Mouse (Mus musculus): ENCODE results near the gene Prim2. TPM values are rescaled to one million over a fixed set of nuclear protein-coding genes. Genes with fewer than 3 reads are reported as not detected.

The Prim2 gene
- polyA plus RNA-seq, 1 experiment from 2014 or later, result 21.3 TPM

DNA sequence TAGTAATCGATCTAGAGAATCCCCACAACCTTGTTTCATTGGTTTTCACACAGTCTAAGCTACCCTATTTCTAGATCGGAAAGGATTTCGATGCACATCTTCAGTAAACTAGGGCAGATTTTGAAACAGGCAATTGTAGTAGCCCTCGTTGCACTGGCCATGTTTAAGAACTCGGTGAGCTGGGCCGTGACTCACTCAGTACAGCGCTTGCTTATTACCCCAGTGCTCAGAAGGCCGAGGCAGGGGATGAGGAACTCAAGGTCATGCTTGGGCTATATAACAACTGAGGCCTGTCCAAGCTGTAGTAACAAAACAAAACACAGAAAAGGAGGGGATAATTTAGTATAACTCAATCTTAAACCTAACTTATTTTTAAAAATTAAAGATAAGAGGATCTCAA lies 208.9 kb downstream of the Prim2 start:
- 81% methylated on average over 8 of the region's 8 CpGs for WGBS
- Histone ChIP-seq H3K36me3 (no peaks in the 10 kb centered on the region), H3K27me3 (replicated peaks) (no peaks in the 10 kb centered on the region), H3K27ac (replicated peaks) (no peak overlapping the region), H3K4me1 (no peaks in the 10 kb centered on the region), H3K9ac (replicated peaks) (no peak overlapping the region), H3K4me3 (replicated peaks) (no peak overlapping the region), H3K9me3 (replicated peaks) (no peaks in the 10 kb centered on the region), H3K4me2 (no peak overlapping the region)
- no peak for ATAC-seq (ENCODE audit: low FRiP score)

GRCm38 (mm10) chr1:33460262-33460661 lies 209.3 kb downstream of the Prim2 start:
- no peak overlapping the region for H3K27ac ChIP-seq (replicated peaks)
- H3K4me2 ChIP-seq, result no peak overlapping the region
- no peak for ATAC-seq (ENCODE audit: low FRiP score)
- no peaks in the 10 kb centered on the region for H3K36me3 ChIP-seq
- H3K4me3 ChIP-seq (replicated peaks), result no peak overlapping the region
- H3K9me3 ChIP-seq (replicated peaks), result no peaks in the 10 kb centered on the region
- no peak overlapping the region for H3K9ac ChIP-seq (replicated peaks)
- WGBS, result 68% methylated on average over 3 of the region's 3 CpGs
- H3K4me1 ChIP-seq, result no peaks in the 10 kb centered on the region
- no peaks in the 10 kb centered on the region for H3K27me3 ChIP-seq (replicated peaks)

- 56% methylated on average over 3 of the region's 3 CpGs for WGBS
- Histone ChIP-seq H3K4me1 (no peaks in the 10 kb centered on the region), H3K4me3 (replicated peaks) (no peak overlapping the region), H3K9ac (replicated peaks) (no peak overlapping the region), H3K36me3 (no peaks in the 10 kb centered on the region), H3K27me3 (replicated peaks) (no peaks in the 10 kb centered on the region), H3K27ac (replicated peaks) (no peak overlapping the region), H3K4me2 (no peak overlapping the region), H3K9me3 (replicated peaks) (no peaks in the 10 kb centered on the region)
- no peak for ATAC-seq (ENCODE audit: low FRiP score)
Observed at GRCm38 (mm10) chr1:33458950-33459349, 210.6 kb downstream of the Prim2 start.

GRCm38 (mm10) chr1:33454251-33454650 lies 215.3 kb downstream of the Prim2 start:
- Histone ChIP-seq H3K4me2 (no peak overlapping the region), H3K9ac (replicated peaks) (no peak overlapping the region), H3K4me3 (replicated peaks) (no peak overlapping the region), H3K27ac (replicated peaks) (no peak overlapping the region), H3K4me1 (no peaks in the 10 kb centered on the region), H3K36me3 (no peaks in the 10 kb centered on the region), H3K9me3 (replicated peaks) (no peaks in the 10 kb centered on the region), H3K27me3 (replicated peaks) (no peaks in the 10 kb centered on the region)
- 96% methylated on average over 6 of the region's 6 CpGs for whole genome bisulfite sequencing
- ATAC-seq (ENCODE audit: low FRiP score), result no peak

- Histone ChIP-seq H3K27ac (replicated peaks) (no peak overlapping the region), H3K27me3 (replicated peaks) (no peaks in the 10 kb centered on the region), H3K9ac (replicated peaks) (no peak overlapping the region), H3K9me3 (replicated peaks) (no peaks in the 10 kb centered on the region), H3K36me3 (no peaks in the 10 kb centered on the region), H3K4me3 (replicated peaks) (no peak overlapping the region), H3K4me1 (no peaks in the 10 kb centered on the region), H3K4me2 (no peak overlapping the region)
- WGBS, result 88% methylated on average over 9 of the region's 9 CpGs
- ATAC-seq (ENCODE audit: low FRiP score), result no peak
Observed at GRCm38 (mm10) chr1:33453299-33453698, 216.3 kb downstream of the Prim2 start.

GRCm38 (mm10) chr1:33447179-33447578 lies 222.4 kb downstream of the Prim2 start:
- Histone ChIP-seq H3K9me3 (replicated peaks) (no peaks in the 10 kb centered on the region), H3K4me1 (no peaks in the 10 kb centered on the region), H3K9ac (replicated peaks) (no peak overlapping the region), H3K4me3 (replicated peaks) (no peak overlapping the region), H3K36me3 (no peaks in the 10 kb centered on the region), H3K27ac (replicated peaks) (no peak overlapping the region), H3K4me2 (no peak overlapping the region), H3K27me3 (replicated peaks) (no peaks in the 10 kb centered on the region)
- WGBS, result 72% methylated on average over 4 of the region's 4 CpGs
- no peak for ATAC-seq (ENCODE audit: low FRiP score)

DNA sequence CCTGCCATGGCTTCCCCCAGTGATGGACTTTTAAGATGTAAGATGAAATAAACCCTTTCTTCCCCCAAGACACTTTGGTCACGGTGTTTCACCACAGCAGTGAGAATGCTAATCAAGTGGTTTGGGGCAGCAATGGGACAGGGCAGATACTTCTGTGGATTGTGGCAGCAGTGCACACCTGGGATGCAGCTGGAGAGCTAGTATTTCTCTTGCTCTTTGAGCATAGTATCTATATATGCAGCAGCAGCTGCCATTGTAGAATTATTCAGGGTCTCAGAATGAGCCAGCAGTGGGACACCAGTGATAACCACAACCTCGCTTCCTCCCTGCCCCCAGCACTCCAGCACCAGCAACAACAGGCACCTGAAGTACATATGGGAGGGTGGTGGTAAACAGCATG lies 233.4 kb downstream of the Prim2 start:
- no peak overlapping the region for H3K4me3 ChIP-seq (replicated peaks)
- no peaks in the 10 kb centered on the region for H3K36me3 ChIP-seq
- no peak overlapping the region for H3K4me2 ChIP-seq
- no peak for ATAC-seq (ENCODE audit: low FRiP score)
- H3K27me3 ChIP-seq (replicated peaks), result no peaks in the 10 kb centered on the region
- no peak overlapping the region for H3K9ac ChIP-seq (replicated peaks)
- H3K27ac ChIP-seq (replicated peaks), result no peak overlapping the region
- WGBS, result 88% methylated on average over 2 of the region's 2 CpGs
- H3K9me3 ChIP-seq (replicated peaks), result no peaks in the 10 kb centered on the region
- no peaks in the 10 kb centered on the region for H3K4me1 ChIP-seq

Other genes starting within 250 kb of the Prim2 start
- 31.1 and 32.4 TPM in 2 replicates for gene Rab23, start 50.1 kb upstream of the Prim2 start, polyA plus RNA-seq (2015; fragmentation: Nextera tagmentation; extraction: Ambion mirVana)
- 24.2 and 29.9 TPM in 2 replicates for gene Bag2, start 88.0 kb upstream of the Prim2 start, polyA plus RNA-seq (2015; fragmentation: Nextera tagmentation; extraction: Ambion mirVana)
- 33.6 and 36.1 TPM in 2 replicates for gene Zfp451, start 144.8 kb upstream of the Prim2 start, polyA plus RNA-seq (2015; fragmentation: Nextera tagmentation; extraction: Ambion mirVana)
- 65.4 and 71.6 TPM in 2 replicates for gene Bend6, start 238.0 kb upstream of the Prim2 start, polyA plus RNA-seq (2015; fragmentation: Nextera tagmentation; extraction: Ambion mirVana)
- 36.0 and 38.0 TPM in 2 replicates for gene Dst, start 238.4 kb upstream of the Prim2 start, polyA plus RNA-seq (2015; fragmentation: Nextera tagmentation; extraction: Ambion mirVana)

Measured in neural tube, embryonic 15.5 days (tissue).